In the genomic region with DNA sequence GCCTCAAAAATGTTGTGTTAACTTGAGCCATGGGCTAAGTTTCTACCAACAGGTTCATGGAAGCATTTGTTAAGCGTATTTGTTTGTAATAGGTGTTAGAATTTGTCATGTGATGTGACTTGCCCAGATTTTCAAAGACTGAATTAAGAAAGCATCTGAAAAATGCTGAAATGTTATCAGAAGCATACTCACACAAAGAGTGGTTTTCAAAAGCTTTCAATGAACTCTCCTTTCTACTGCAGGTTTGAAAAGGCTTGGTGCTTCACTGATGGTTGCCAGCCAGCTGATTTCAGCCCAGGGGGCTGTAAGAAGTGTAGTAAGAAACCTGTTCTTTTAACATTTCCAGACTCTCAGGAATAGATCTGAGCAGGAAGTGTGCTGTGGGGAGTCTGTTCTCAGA, we compare ENCODE assay signal across 27 mouse cellular contexts.
"Had no signal": no experiment of that assay in that cellular context is flagged by ENCODE, and none has a peak within 500 bp of the region (broad histone marks: within the 10 kb centered on the region; RNA-seq: fewer than 3 reads in every experiment).

No protein-coding gene starts in this region.

- H3K36me3 ChIP-seq: embryonic facial prominence, embryonic 10.5 days; embryonic facial prominence, embryonic 12.5 days; embryonic facial prominence, embryonic 13.5 days; embryonic facial prominence, embryonic 15.5 days; forebrain, embryonic 10.5 days; forebrain, embryonic 12.5 days; forebrain, embryonic 15.5 days had no signal

- H3K27me3 ChIP-seq: embryonic facial prominence, embryonic 12.5 days; embryonic facial prominence, embryonic 13.5 days; embryonic facial prominence, embryonic 15.5 days; forebrain, embryonic 12.5 days; forebrain, embryonic 13.5 days; forebrain, embryonic 15.5 days had no signal

- H3K27ac ChIP-seq: embryonic facial prominence, embryonic 10.5 days; embryonic facial prominence, embryonic 12.5 days; embryonic facial prominence, embryonic 13.5 days; embryonic facial prominence, embryonic 15.5 days; forebrain, embryonic 10.5 days; forebrain, embryonic 12.5 days; forebrain, embryonic 13.5 days; forebrain, embryonic 15.5 days; gastrocnemius, adult 2 months; heart, adult 2 months had no signal

- H3K9me3 ChIP-seq: embryonic facial prominence, embryonic 10.5 days; embryonic facial prominence, embryonic 12.5 days; embryonic facial prominence, embryonic 13.5 days; embryonic facial prominence, embryonic 15.5 days; forebrain, embryonic 10.5 days; forebrain, embryonic 12.5 days; forebrain, embryonic 13.5 days; forebrain, embryonic 15.5 days had no signal

- H3K9ac ChIP-seq: embryonic facial prominence, embryonic 12.5 days; embryonic facial prominence, embryonic 13.5 days; embryonic facial prominence, embryonic 15.5 days; forebrain, embryonic 12.5 days; forebrain, embryonic 13.5 days; forebrain, embryonic 15.5 days; forebrain, postnatal 0 days had no signal

- DNase-seq: cerebellum, adult 8-10 months; cerebellum, adult 9-10 months; cerebellum, adult 9-11 months; cerebellum, postnatal 10 days; cerebellum, postnatal 14 days; cerebellum, postnatal 36 days; embryo, embryonic 11 days; forebrain, postnatal 0 days; gastrocnemius, adult 2 months; gastrocnemius, postnatal 10 days; gastrocnemius, postnatal 14 days; gastrocnemius, postnatal 25 days; gastrocnemius, postnatal 36 days; heart, adult 11 months; heart, adult 18-20 months; heart, adult 2 months had no signal

- H3K4me1 ChIP-seq: embryonic facial prominence, embryonic 10.5 days; embryonic facial prominence, embryonic 12.5 days; embryonic facial prominence, embryonic 13.5 days; embryonic facial prominence, embryonic 15.5 days; forebrain, embryonic 10.5 days; forebrain, embryonic 12.5 days; forebrain, embryonic 13.5 days; forebrain, embryonic 15.5 days had no signal

- H3K4me3 ChIP-seq: embryonic facial prominence, embryonic 10.5 days; embryonic facial prominence, embryonic 12.5 days; embryonic facial prominence, embryonic 13.5 days; embryonic facial prominence, embryonic 15.5 days; erythroblast, embryonic 14.5 days; forebrain, embryonic 10.5 days; forebrain, embryonic 12.5 days; forebrain, embryonic 13.5 days; forebrain, embryonic 15.5 days; gastrocnemius, adult 2 months; heart, adult 2 months had no signal

- ATAC-seq: forebrain, embryonic 13.5 days; forebrain, embryonic 14.5 days; forebrain, embryonic 15.5 days; forebrain, embryonic 16.5 days; forebrain, postnatal 0 days had no signal

- H3K4me2 ChIP-seq: embryonic facial prominence, embryonic 12.5 days; embryonic facial prominence, embryonic 13.5 days; embryonic facial prominence, embryonic 15.5 days; forebrain, embryonic 12.5 days; forebrain, embryonic 13.5 days; forebrain, embryonic 15.5 days had no signal
